In genomic region chr6:12763816-12764215, GRCm38 (mm10) we compare ENCODE assay signal across 17 mouse cellular contexts. TPM values are rescaled to one million over a fixed set of nuclear protein-coding genes. Genes with fewer than 3 reads are reported as not detected.
"Had no signal": no experiment of that assay in that cellular context is flagged by ENCODE, and none has a peak within 500 bp of the region (broad histone marks: within the 10 kb centered on the region; RNA-seq: fewer than 3 reads in every experiment).

No protein-coding gene starts in this region.

- H3K4me3 ChIP-seq: neural tube, embryonic 12.5 days; neural tube, embryonic 13.5 days; stomach, embryonic 15.5 days had no signal

- H3K27ac ChIP-seq: neural tube, embryonic 12.5 days; stomach, embryonic 15.5 days; stomach, postnatal 0 days had no signal

- H3K27me3 ChIP-seq: neural tube, embryonic 12.5 days; neural tube, embryonic 13.5 days; stomach, embryonic 15.5 days had no signal

- H3K4me1 ChIP-seq: neural tube, embryonic 12.5 days; neural tube, embryonic 13.5 days; stomach, embryonic 15.5 days had no signal

- DNase-seq: retina, postnatal 1 day; right cerebral cortex, adult 18-20 months; right cerebral cortex, postnatal 14 days; right cerebral cortex, postnatal 25 days; right cerebral cortex, postnatal 4 days; spleen, adult 18-20 months; thymus, adult 18-20 months; thymus, adult 2 months; thymus, postnatal 14 days; thymus, postnatal 25 days; thymus, postnatal 36 days; thymus, postnatal 4 days had no signal

- H3K9ac ChIP-seq: neural tube, embryonic 12.5 days; neural tube, embryonic 13.5 days; stomach, embryonic 15.5 days had no signal

- H3K9me3 ChIP-seq: neural tube, embryonic 12.5 days; neural tube, embryonic 13.5 days; stomach, embryonic 15.5 days had no signal

- H3K4me2 ChIP-seq: neural tube, embryonic 12.5 days; neural tube, embryonic 13.5 days; stomach, embryonic 15.5 days had no signal

- H3K36me3 ChIP-seq: neural tube, embryonic 12.5 days; neural tube, embryonic 13.5 days; stomach, embryonic 15.5 days had no signal

RNA-seq across cellular contexts. Expression of gene Thsd7a, which starts 14.6 kb away (rescaled TPM):
- total RNA-seq: neutrophil, adult 5-6 weeks had no signal
